Mouse (Mus musculus): ENCODE results near the gene Rtn3.

The Rtn3 gene

DNA sequence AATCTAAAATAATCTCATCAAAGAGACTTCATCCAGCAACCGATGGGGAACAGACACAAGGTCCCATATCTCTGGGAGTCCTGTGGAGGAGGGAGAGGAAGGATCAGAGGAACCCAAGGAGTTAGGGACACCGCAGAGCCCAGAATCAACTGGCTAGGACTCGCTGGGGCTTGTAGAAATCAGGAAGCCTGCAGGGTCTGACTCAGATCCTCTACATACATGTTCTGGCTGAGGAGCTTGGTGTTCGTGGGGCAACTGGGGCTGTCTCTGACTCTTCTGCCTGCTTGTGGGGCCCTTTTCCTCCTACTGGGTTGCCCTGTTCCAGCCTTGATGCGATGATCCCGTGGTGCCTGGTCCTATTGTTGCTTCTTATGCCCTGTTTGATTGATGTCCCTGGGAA lies 8.9 kb upstream of the Rtn3 start:
- DNase-seq (ENCODE audit: extremely low read depth, low read depth, low spot score) = no peak

DNA sequence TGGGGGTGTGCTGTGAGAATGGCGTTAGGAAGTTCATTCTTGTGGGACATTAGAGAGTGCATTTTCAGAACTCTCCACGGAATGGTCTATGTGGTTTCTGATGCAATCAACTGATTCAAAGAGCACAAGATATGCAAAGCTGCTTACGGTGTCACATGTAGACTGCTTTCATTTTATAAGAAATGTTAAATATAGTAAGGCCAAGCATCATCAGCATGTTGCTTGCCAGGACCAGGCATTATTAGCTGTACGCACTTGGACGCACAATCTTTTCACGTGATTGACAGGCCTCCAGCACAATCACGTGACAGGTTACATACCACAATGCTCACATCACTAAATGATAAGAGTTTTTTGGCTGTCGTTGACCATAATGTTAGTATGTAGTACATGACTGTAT lies 4.6 kb upstream of the Rtn3 start:
- DNase-seq (ENCODE audit: extremely low read depth, low read depth, low spot score) = no peak

- DNase-seq (ENCODE audit: extremely low read depth, low read depth, low spot score) = no peak
Observed at GRCm38 (mm10) chr19:7484076-7484475, 995 bp upstream of the Rtn3 start.

- DNase-seq (ENCODE audit: extremely low read depth, low read depth, low spot score) = no peak
Observed at GRCm38 (mm10) chr19:7483512-7483882, 416 bp upstream of the Rtn3 start.

DNA sequence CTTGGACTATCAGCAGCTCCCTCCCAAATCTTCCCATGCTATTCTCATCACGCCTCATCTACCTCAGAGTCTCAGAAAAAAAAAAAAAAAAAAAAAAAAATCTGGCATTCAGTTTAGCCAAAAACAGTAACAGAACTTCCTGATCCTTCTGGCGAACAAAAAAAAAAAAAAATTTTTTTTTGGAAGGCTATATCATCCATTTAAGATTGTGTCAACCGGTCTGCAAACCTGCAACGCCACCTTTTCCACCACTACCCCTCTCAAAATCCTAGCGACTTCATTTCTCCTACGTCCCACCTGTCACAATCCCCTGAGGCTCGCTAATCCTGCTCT lies 849 bp downstream of the Rtn3 start:
- no peak for DNase-seq (ENCODE audit: extremely low read depth, low read depth, low spot score)

- no peak for DNase-seq (ENCODE audit: extremely low read depth, low read depth, low spot score)
Observed at GRCm38 (mm10) chr19:7481541-7482265, 1.4 kb downstream of the Rtn3 start.

DNA sequence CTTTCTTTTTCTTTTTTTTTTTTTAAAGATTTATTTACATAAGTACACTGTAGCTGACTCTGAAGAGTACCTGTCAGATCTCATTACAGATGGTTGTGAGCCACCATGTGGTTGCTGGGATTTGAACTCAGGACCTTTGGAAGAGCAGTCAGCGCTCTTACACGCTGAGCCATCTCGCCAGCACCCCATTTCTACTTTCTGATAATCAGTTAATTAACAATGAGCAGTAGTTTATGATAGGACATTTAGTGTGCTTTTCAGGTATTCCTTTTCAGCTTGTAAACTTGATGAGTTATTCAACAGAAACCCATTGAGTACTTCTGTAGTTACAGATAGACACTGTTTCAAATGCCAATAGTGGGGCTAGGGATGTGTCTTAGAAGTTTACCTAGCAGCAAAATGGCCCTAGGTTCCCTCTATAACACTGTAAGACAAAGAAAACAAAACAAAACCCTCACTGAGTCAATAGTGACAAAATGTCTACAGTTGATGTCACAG lies 3.3 kb downstream of the Rtn3 start:
- DNase-seq (ENCODE audit: extremely low read depth, low read depth, low spot score) = no peak

DNA sequence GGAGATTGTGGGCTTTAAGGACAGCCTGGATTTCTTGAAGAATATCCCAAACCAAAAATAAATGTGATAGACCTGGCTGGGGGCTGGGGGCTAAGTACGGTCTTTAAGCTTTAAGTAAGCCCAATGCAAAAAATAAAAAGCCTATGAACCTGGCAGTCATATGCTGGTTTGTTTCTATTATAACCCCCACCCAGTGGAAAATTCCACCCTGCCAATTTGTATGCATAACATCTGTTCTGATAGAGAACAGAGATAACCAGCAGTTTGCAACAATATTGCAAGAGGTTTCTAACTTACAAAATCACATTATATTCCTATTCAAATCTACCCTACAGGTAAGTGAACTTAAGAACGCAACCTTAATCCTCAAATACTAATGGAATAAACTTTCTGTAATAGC lies 12.4 kb downstream of the Rtn3 start:
- no peak for DNase-seq (ENCODE audit: extremely low read depth, low read depth, low spot score)

DNA sequence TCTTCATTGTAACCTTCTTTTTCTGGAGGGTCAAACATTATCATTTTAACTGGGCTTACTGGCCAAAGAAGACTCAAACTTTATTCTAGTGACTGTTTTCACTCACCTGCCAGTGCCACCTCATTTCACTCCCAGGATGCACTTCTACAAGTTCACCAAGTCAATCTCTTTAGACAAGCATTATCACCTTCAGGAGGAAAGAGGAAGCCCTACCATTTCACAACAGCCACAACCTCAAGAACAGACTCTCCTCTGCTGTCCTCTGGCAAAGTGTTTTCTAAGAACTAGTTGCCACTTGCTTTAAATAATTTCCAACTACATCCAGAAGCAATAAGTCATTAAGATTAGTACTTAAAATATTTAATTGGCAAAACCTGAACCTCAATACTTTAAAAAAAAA lies 15.2 kb downstream of the Rtn3 start:
- no peak for DNase-seq (ENCODE audit: extremely low read depth, low read depth, low spot score)

- no peak for DNase-seq (ENCODE audit: extremely low read depth, low read depth, low spot score)
Observed at GRCm38 (mm10) chr19:7459370-7459769, 23.7 kb downstream of the Rtn3 start.

- no peak for DNase-seq (ENCODE audit: extremely low read depth, low read depth, low spot score)
Observed at GRCm38 (mm10) chr19:7458901-7459300, 24.2 kb downstream of the Rtn3 start.

- peak; percentile 47 for DNase-seq (ENCODE audit: extremely low read depth, low read depth, low spot score)
Observed at GRCm38 (mm10) chr19:7456803-7457202, 26.3 kb downstream of the Rtn3 start.

- DNase-seq (ENCODE audit: extremely low read depth, low read depth, low spot score) = no peak
Observed at GRCm38 (mm10) chr19:7445596-7445995, 37.5 kb downstream of the Rtn3 start.

DNA sequence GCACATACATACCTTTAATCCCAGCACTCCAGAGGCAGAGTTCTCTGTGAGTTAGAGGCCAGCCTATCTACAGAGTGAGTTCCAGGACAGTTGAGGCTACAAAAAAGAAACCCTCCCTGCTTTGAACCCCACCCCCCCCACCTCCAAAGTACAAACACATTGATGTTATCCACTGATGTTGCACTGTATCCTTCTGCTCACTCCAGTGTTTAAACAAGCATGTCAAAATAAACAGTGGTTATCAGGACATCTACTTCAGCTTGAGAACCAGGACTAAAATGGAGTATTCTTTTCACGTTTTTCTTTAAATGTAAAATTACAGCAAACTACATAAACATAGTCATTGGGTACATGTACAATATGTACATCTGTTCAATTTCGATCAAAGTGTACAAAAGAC lies 38.0 kb downstream of the Rtn3 start:
- no peak for DNase-seq (ENCODE audit: extremely low read depth, low read depth, low spot score)

DNA sequence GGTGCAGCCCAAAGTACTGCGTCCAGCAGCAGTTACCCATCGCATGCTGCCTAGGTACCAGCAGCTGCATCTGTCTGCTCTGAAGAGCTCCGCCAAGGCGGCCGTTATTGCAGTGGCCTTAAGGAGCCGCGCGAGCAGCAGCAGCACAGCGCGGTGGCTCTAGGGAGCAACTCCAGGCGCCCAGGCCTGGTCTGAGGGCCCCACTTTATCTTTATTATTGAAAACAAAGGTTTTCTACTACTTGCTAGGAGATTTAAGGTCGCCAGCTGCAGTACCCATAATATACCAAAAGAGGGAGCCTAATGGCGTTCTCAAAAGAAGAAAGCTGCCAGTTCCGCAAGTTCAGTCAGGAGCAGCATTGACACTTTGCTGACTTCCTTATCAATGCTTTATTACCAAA lies 41.6 kb downstream of the Rtn3 start:
- no peak for DNase-seq (ENCODE audit: extremely low read depth, low read depth, low spot score)

DNA sequence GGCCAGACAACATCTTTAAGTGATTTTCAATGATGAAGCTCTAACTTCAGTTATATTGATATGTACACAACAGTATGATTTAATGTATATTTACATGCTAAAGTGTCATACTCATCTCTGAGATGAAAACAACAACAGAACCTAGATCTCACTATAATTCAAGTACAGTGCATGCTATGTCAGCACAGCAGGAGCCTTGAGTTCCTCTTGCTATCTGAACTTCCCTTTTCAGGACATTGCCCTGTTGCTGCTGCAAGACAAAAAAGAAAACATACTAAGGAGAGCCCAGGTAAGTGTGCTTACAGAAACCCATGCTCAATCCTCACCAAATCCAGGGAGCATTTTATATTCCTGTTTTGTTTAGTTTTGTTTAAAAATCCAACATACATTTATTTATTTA lies 44.8 kb downstream of the Rtn3 start:
- no peak for DNase-seq (ENCODE audit: extremely low read depth, low read depth, low spot score)

- no peak for DNase-seq (ENCODE audit: extremely low read depth, low read depth, low spot score)
Observed at GRCm38 (mm10) chr19:7436061-7436970, 46.8 kb downstream of the Rtn3 start.

DNA sequence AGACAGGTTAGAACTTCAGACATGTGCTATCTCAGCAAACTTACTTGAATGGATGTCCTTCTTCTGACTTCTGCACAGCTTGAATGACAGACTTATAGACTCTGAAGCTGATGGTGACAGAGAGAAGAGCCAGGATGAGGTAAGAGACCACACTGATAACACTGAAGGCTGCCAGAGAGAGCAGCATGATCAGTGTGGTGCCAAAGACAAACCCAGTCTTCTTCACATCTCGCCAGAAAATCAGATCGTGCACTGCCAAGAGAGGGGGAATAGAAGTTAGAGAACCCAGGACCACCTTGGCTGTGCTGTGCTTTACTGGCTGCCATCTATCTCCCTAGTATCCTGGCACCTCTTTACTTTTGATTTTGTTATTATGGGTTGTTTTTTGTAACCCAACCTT lies 48.2 kb downstream of the Rtn3 start:
- no peak for DNase-seq (ENCODE audit: extremely low read depth, low read depth, low spot score)

DNA sequence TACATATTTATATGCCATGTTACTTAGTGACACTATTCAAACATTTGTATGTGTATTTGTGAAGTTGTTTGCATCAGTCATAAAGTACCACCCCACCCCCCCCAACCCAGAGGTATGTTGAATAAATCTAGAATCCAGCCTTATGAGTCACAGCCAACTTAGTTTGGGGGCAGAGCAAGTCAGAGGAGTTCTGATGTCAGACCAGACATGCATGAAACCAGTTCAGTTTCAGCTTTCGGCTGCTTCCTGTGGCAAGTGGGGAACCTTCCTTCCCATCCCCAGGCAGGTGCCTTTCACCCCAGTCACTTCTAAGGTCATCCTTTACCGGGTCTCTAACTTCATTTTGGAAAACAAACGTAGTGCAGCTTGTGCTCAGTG lies 57.7 kb downstream of the Rtn3 start:
- DNase-seq (ENCODE audit: extremely low read depth, low read depth, low spot score) = no peak

DNA sequence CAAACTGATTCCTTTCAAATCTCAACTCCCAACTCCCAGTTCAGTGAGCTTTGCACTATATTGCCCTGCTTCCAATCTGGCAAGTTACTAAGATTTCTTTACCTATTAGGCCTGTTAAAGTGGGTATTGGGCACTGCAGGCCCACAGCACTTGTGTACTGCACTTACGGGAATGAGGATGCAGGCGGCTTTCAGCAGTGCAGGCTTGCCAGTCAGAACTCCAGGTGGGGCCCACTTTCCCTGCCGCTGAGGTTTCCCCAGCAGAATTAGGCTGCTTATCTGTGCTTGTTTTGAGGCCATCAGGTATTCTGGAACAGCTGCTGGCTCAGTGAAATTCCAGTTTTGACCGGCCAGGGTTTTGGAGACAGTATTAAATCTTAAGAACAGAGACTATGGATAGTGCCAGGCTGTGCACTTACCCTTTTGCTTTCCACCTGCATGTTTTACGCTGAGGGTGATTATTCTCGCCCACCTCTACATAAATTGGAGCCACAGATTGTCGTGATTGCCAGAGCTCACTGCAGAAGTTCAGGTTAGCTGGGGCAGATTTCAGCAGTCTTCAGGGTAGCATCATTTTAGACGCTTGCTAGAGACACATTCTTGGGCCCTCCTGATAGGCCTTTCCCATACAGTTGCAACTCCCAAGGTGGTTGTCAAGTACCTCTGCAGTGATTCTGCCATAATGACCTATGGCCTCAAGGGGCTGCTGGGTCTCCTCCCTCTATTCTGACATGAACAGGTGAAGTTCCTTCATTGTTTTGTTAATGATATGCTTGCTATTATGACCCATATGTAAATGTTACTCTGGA lies 58.3 kb downstream of the Rtn3 start:
- no peak for DNase-seq (ENCODE audit: extremely low read depth, low read depth, low spot score)

- DNase-seq (ENCODE audit: extremely low read depth, low read depth, low spot score) = no peak
Observed at GRCm38 (mm10) chr19:7424131-7424530, 59.0 kb downstream of the Rtn3 start.

- DNase-seq (ENCODE audit: extremely low read depth, low read depth, low spot score) = no peak
Observed at GRCm38 (mm10) chr19:7423656-7424030, 59.4 kb downstream of the Rtn3 start.

Measured in fat pad, adult 2 months (tissue).